Mouse (Mus musculus): Measurements from ENCODE around the gene Lrrc27.

DNA sequence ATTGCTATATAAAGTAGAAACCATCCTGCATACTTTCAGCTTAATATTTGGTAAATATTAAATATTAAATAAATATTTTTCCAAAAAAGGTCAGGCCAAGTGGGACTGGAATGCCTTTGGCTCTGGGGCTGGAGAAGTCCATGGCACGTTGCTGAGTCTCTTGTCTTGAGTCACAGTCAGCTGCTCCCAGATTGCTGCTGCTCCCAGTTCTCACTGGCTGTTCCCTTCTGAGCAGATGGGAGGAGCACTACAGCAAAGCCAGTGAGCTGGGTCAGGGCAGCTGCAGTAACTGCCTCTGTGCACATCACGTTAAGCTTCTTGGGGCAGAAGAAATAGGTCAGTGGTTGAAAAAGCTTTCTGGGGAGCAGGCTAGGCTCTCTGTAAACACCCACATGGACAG, 7.5 kb downstream of the Lrrc27 start:
- TF ChIP-seq CTCF (IDR thresholded peaks at IDR 0.05; ENCODE audit: borderline replicate concordance, insufficient read depth, low read depth, low read length): no peak
- no peak for TF ChIP-seq POLR2A (IDR thresholded peaks at IDR 0.05; ENCODE audit: borderline replicate concordance, insufficient read depth, low read length)

Data from cerebellum, adult 2 months (tissue).